Mouse (Mus musculus) liver, embryonic 14.5 days (tissue): ENCODE results near the gene Hnmt. TPM values are rescaled to one million over a fixed set of nuclear protein-coding genes. Genes with fewer than 3 reads are reported as not detected.
A peak's percentile ranks its signal among the peaks of the same experiment; 100 is the strongest.

ENCODE experiments used
- ATAC-seq: fragments of 200-750 bp; cut with Nextera tagmentation; 2 replicates; pipeline ENCODE4 v1.8.0; 2017; ENCODE audit warnings: moderate number of reproducible peaks, mild to moderate bottlenecking, moderate library complexity; ENCODE audit not compliant: insufficient read depth
- DNase-seq, 3 experiments: peaks; one replicate each; pipeline ENCODE4 v3.0.0-alpha.2; 2012 to 2013; ENCODE audit warnings: low read depth in 3 of 3, low spot score in 3 of 3
- H3K27ac ChIP-seq: fragments of 300-500 bp; sonication (generic); 2 replicates; pipeline ENCODE4 v1.5.1; 2014; ENCODE audit warnings: moderate library complexity, mild to moderate bottlenecking, control low read depth, inconsistent platforms
- H3K27me3 ChIP-seq: fragments of 300-500 bp; sonication (generic); 2 replicates; pipeline ENCODE4 v1.6.1; 2014; ENCODE audit warnings: mild to moderate bottlenecking, low read length, moderate library complexity; ENCODE audit not compliant: control insufficient read depth, insufficient read depth
- H3K36me3 ChIP-seq: fragments of 300-500 bp; sonication (generic); replicated peaks from 2 replicates; pipeline ENCODE4 v1.6.1; 2014; ENCODE audit warnings: low read depth; ENCODE audit not compliant: control insufficient read depth, insufficient read depth
- H3K4me1 ChIP-seq, 2 experiments: fragments of 200-500 bp in 1 of 2; fragments of 300-500 bp in 1 of 2; sonication (generic) in 1 of 2; replicated peaks; 2 replicates each; pipeline ENCODE4 v1.6.1; 2012 to 2014; ENCODE audit warnings: antibody characterized with exemption in 1 of 2, inconsistent platforms in 1 of 2, low read length in 1 of 2; ENCODE audit not compliant: control insufficient read depth in 2 of 2, insufficient read depth in 2 of 2
- H3K4me2 ChIP-seq: fragments of 300-500 bp; sonication (generic); 2 replicates; pipeline ENCODE4 v1.6.1; 2014; ENCODE audit warnings: low read depth, mild to moderate bottlenecking, control low read depth, moderate library complexity
- H3K4me3 ChIP-seq, 2 experiments: fragments of 200-500 bp in 1 of 2; fragments of 300-500 bp in 1 of 2; sonication (generic) in 1 of 2; 2 replicates each; pipeline ENCODE4 v1.5.1; 2012 to 2014; ENCODE audit warnings: low read depth in 2 of 2, low read length in 2 of 2, mild to moderate bottlenecking in 2 of 2, control low read depth in 1 of 2, inconsistent platforms in 1 of 2, moderate library complexity in 1 of 2; ENCODE audit not compliant: insufficient read depth in 1 of 2
- H3K9ac ChIP-seq: fragments of 300-500 bp; sonication (generic); replicated peaks from 2 replicates; pipeline ENCODE4 v1.6.1; 2014; ENCODE audit warnings: mild to moderate bottlenecking, control low read depth, moderate library complexity
- H3K9me3 ChIP-seq: fragments of 300-500 bp; sonication (generic); 2 replicates; pipeline ENCODE4 v1.6.1; 2016; ENCODE audit warnings: low read length, mixed read lengths; ENCODE audit not compliant: control insufficient read depth
- CTCF ChIP-seq: IDR thresholded peaks from 2 replicates; pipeline ENCODE4 v1.5.1; 2016; ENCODE audit warnings: antibody characterized with exemption, low read depth, control low read depth
- EP300 ChIP-seq: IDR thresholded peaks from 2 replicates; pipeline ENCODE4 v1.6.1; 2016; ENCODE audit warnings: antibody characterized with exemption, low read depth
- WGBS: fragments of 180-500 bp; shearing (Covaris S2); extraction: QIAGEN DNeasy Blood & Tissue Kit; methylation state at CpG from one replicate; pipeline ENCODE4 v1.1.7; 2014; ENCODE audit not compliant: insufficient replicate concordance; 5-methylcytosine and 5-hydroxymethylcytosine counted together
- polyA plus RNA-seq, 2 experiments: library from polyadenylated mRNA; depleted of rRNA in 1 of 2; stranded (reverse) in 1 of 2; unstranded in 1 of 2; fragments of >200 nt; fragmentation: Nextera tagmentation in 1 of 2; extraction: Ambion mirVana in 1 of 2; gene quantifications; 2 replicates each; pipeline versions ENCODE4 v1.2.1 to v1.2.3; 2012 to 2014

Hnmt gene
- 0.15 and 0.17 TPM in 2 replicates for polyA plus RNA-seq (2012; rRNA removed)
- polyA plus RNA-seq (2014; fragmentation: Nextera tagmentation; extraction: Ambion mirVana), result 0.33 and 0.52 TPM in 2 replicates

DNA sequence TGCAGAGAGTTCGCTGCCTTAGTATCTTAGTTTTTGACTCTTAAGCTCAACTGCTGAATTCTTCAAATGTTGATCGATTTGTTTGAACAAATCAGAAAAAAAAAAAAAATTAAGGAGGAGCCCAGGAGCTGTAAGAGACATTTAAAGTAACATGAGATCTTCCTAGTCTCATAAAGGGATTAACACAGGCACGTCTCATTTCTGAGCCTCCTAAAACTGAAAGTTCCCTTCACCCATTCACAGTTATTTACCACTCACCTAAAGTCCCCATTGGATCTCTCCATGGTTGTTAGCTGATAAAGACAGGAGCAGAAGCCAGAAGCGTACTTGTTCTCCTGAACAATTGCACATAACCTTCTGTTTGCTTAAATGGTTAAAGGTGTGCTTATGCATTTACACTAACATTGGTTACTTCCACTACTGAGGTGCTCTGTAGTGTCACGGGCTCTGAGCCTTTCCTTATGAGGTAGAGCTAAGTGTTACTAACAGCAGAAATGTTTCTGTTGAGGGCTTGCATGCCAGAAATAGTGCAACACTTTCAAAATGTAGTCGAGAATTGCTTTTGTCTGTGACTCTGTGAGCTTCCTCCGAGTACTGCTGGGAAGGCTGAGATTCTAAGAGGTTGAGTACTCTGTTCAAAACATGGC is at the start of gene Hnmt:
Gene Hnmt, minus strand, starts transcription at position 51 of the 647 bp plus-strand sequence.
- H3K9me3 ChIP-seq, result no peaks in the 10 kb centered on the region
- no peaks in the 10 kb centered on the region for H3K36me3 ChIP-seq
- ATAC-seq, result no peak
- H3K4me2 ChIP-seq, result peak within 1 kb of the TSS; percentile 56
- H3K9ac ChIP-seq, result no peak within 1 kb of the TSS
- 0 out of 4 replicates have a peak, but pooled peaks cover 0 to 2% of the 10 kb centered on the region in 2 experiments for H3K4me1 ChIP-seq
- no peaks in the 10 kb centered on the region for H3K27me3 ChIP-seq
- no peak for TF ChIP-seq EP300
- TF ChIP-seq CTCF, result no peak
- peak within 1 kb of the TSS; percentile 17 to 21; a peak in 3 of 4 replicates for H3K4me3 ChIP-seq
- DNase-seq, result no peak
- no peak within 1 kb of the TSS for H3K27ac ChIP-seq
- 36% methylated on average over 7 of the region's 7 CpGs for WGBS

DNA sequence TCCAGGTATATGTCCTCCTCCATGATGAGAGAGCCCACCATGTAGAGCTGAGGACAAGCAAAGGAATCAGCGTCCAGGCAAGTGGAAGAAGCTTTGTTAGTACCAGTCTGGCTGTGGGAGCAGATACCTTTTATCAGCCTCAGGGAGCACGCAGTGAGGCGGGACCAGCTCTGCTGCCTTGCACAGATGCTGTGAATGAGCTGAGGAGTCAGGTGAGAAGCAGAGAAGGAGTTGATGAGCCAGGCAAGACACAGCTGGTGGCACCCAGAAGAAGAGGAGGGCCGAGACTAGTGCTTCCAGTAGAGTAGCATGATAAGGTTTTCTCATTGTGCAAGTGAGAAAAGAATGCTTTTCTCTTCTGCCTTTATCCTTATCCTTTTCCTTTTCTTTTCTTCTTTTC is 47.3 kb upstream of the Hnmt start, which contains the start of gene Tbpl2:
Gene Tbpl2, minus strand, starts transcription at position 101 of the 400 bp plus-strand sequence.
- Histone ChIP-seq H3K27ac (no peak within 1 kb of the TSS), H3K9ac (no peak within 1 kb of the TSS), H3K9me3 (no peaks in the 10 kb centered on the region), H3K4me1 (no peaks in the 10 kb centered on the region), H3K36me3 (no peaks in the 10 kb centered on the region), H3K4me3 (no peak within 1 kb of the TSS), H3K4me2 (no peak within 1 kb of the TSS), H3K27me3 (no peaks in the 10 kb centered on the region)
- TF ChIP-seq CTCF (no peak), EP300 (no peak)
- no peak for DNase-seq
- 41% methylated on average over 4 of the region's 4 CpGs for WGBS
- no peak for ATAC-seq

DNA sequence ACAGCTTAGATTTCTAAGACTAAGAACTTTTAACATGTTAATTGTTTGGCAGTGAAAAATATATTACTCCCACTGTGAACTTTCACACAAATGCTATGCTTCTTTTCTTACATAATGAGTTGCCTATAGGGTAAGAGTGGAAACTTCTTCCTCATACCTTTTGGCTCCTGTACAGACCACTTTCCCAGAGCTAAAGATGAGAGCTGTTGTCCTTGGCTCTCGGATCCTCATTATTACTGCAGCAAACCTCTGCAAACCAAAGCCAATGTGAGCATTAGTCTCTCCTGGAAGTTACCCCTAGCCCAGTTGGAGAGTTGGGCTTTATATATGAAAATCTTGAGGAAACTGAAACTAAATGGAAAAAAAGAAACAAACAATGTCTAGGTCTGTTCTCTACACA is 41.7 kb upstream of the Hnmt start:
- H3K36me3 ChIP-seq, result no peaks in the 10 kb centered on the region
- no peaks in the 10 kb centered on the region for H3K27me3 ChIP-seq
- ATAC-seq, result no peak
- DNase-seq, result no peak
- WGBS, result 41% methylated on average over 1 of the region's 1 CpGs
- no peak overlapping the region for H3K4me2 ChIP-seq
- H3K4me1 ChIP-seq, result no peaks in the 10 kb centered on the region
- H3K4me3 ChIP-seq, result no peak overlapping the region
- H3K9me3 ChIP-seq, result no peaks in the 10 kb centered on the region
- H3K9ac ChIP-seq, result no peak overlapping the region
- no peak overlapping the region for H3K27ac ChIP-seq
- no peak for TF ChIP-seq EP300
- no peak for TF ChIP-seq CTCF

- Histone ChIP-seq H3K36me3 (no peaks in the 10 kb centered on the region), H3K9me3 (no peaks in the 10 kb centered on the region), H3K27ac (no peak overlapping the region), H3K27me3 (no peaks in the 10 kb centered on the region), H3K4me3 (no peak overlapping the region), H3K4me2 (no peak overlapping the region), H3K4me1 (0 out of 4 replicates have a peak, but pooled peaks cover 0 to 2% of the 10 kb centered on the region in 2 experiments), H3K9ac (no peak overlapping the region)
- ATAC-seq (no peak), DNase-seq (no peak)
- WGBS, result 41% methylated on average over 3 of the region's 3 CpGs
- TF ChIP-seq CTCF (no peak), EP300 (no peak)
Measured at GRCm38 (mm10) chr2:24050459-24050858, 1.3 kb upstream of the Hnmt start.

- no peak overlapping the region for H3K27ac ChIP-seq
- H3K4me1 ChIP-seq, result 0 out of 4 replicates have a peak, but pooled peaks cover 0 to 2% of the 10 kb centered on the region in 2 experiments
- TF ChIP-seq EP300, result no peak
- no peak for TF ChIP-seq CTCF
- DNase-seq (no peak), ATAC-seq (no peak)
- WGBS, result 11% methylated on average over 16 of the region's 16 CpGs
- H3K4me3 ChIP-seq, result peak overlapping the region; percentile 17 to 21; a peak in 3 of 4 replicates
- no peaks in the 10 kb centered on the region for H3K9me3 ChIP-seq
- H3K9ac ChIP-seq, result no peak overlapping the region
- no peaks in the 10 kb centered on the region for H3K27me3 ChIP-seq
- H3K4me2 ChIP-seq, result peak overlapping the region; percentile 56
- H3K36me3 ChIP-seq, result no peaks in the 10 kb centered on the region
Measured at GRCm38 (mm10) chr2:24048480-24049097, 605 bp downstream of the Hnmt start.
